In genomic region chr3:153943901-153944334, GRCm38 (mm10) we compare ENCODE assay signal across 8 mouse cellular contexts. TPM values are rescaled to one million over a fixed set of nuclear protein-coding genes. Genes with fewer than 3 reads are reported as not detected.
A peak's percentile ranks its signal among the peaks of the same experiment; 100 is the strongest.
DNase-seq lines count a peak whose midpoint lies in the region; ATAC-seq and TF ChIP-seq lines count a peak whose summit lies in the region.

No protein-coding gene starts in this region.

- no peaks in the 10 kb centered on the region for H3K9me3 ChIP-seq in megakaryocyte, embryonic 14.5 days

- intact Hi-C loops in left cerebral cortex, adult 2 months (cut with DNase I), result loop anchor here (1.0 kb wide), 1 partner anchor 31 kb away; the partner anchor contains the start of gene Rabggtb

- peak; percentile 60 for ATAC-seq in granulocyte monocyte progenitor cell, adult 5-6 weeks (replicated peaks; ENCODE audit: poor library complexity, severe bottlenecking)

- H3K27ac ChIP-seq in left cerebral cortex, adult 2 months, result peak overlapping the region; percentile 89
- peak overlapping the region; percentile 80 for H3K27ac ChIP-seq in bone marrow macrophage, adult 2 months (ENCODE audit: insufficient read depth, low read depth, low read length)

- TF ChIP-seq POLR2A in bone marrow macrophage, adult 2 months (IDR thresholded peaks at IDR 0.05; ENCODE audit: borderline replicate concordance, low read depth, low read length), result no peak

- peaks cover 35% of the 10 kb centered on the region for H3K36me3 ChIP-seq in megakaryocyte, embryonic 14.5 days (replicated peaks; ENCODE audit: low read length)

- H3K4me3 ChIP-seq in left cerebral cortex, adult 2 months, result peak overlapping the region; percentile 97
- peak overlapping the region; percentile 90 for H3K4me3 ChIP-seq in bone marrow macrophage, adult 2 months (ENCODE audit: insufficient read depth, low read length)
- peak overlapping the region; percentile 96 for H3K4me3 ChIP-seq in megakaryocyte, embryonic 14.5 days (replicated peaks)

- peak in 1 of 2 experiments; percentile 21 for DNase-seq in left cerebral cortex, adult 2 months (ENCODE audit: extremely low spot score in 1 of 2, low spot score in 2 of 2)
- DNase-seq in left cerebral cortex, adult 11 months (ENCODE audit: low spot score), result no peak
- DNase-seq in adrenal gland, adult 2 months, result no peak
- DNase-seq in ovary, postnatal 14 days (ENCODE audit: low spot score), result no peak
- no peak for DNase-seq in urinary bladder, postnatal 10 days (ENCODE audit: low spot score)

- H3K27me3 ChIP-seq in megakaryocyte, embryonic 14.5 days (replicated peaks), result no peaks in the 10 kb centered on the region

- TF ChIP-seq CTCF in left cerebral cortex, adult 2 months (IDR thresholded peaks at IDR 0.05), result no peak
- no peak for TF ChIP-seq CTCF in bone marrow macrophage, adult 2 months (IDR thresholded peaks at IDR 0.05; ENCODE audit: low read depth, low read length)

- H3K4me1 ChIP-seq in bone marrow macrophage, adult 2 months (ENCODE audit: control insufficient read depth, insufficient read depth, low read length), result peaks cover 7% of the 10 kb centered on the region
- H3K4me1 ChIP-seq in megakaryocyte, embryonic 14.5 days, result peaks cover 36% of the 10 kb centered on the region

RNA-seq across cellular contexts. Expression of gene Acadm, which starts 0.5 kb away (rescaled TPM):
- 10 to 100 TPM; 44.8 to 47.3 TPM for total RNA-seq in left cerebral cortex, adult 2 months (2021)
- 78.7 and 90.3 TPM in 2 replicates for polyA plus RNA-seq in bone marrow macrophage, adult 2 months (2012; ENCODE audit: insufficient read depth, insufficient read length, missing spikeins)
- 73.9 and 78.5 TPM in 2 replicates for total RNA-seq in granulocyte monocyte progenitor cell, adult 5-6 weeks (2014; fragmentation: Nextera tagmentation)
- total RNA-seq in granulocyte monocyte progenitor cell, adult 5-6 weeks (2017), result 185 and 291 TPM in 2 replicates
- polyA plus RNA-seq in megakaryocyte, embryonic 14.5 days (2012; ENCODE audit: insufficient read depth, low replicate concordance), result 3.5 and 9.9 TPM in 2 replicates
- total RNA-seq in adrenal gland, adult 2 months (2021), result 100 to 1,000 TPM; 711 to 911 TPM
- polyA plus RNA-seq in adrenal gland, adult 2 months (2012; rRNA removed), result 58.0 and 61.0 TPM in 2 replicates

RNA-seq across cellular contexts. Expression of gene Slc44a5, which starts 29.3 kb away (rescaled TPM):
- total RNA-seq in left cerebral cortex, adult 2 months (2021), result 1 to 10 TPM; 9.0 to 9.3 TPM
- polyA plus RNA-seq in bone marrow macrophage, adult 2 months (2012; ENCODE audit: insufficient read depth, insufficient read length, missing spikeins), result not detected in 2 replicates
- total RNA-seq in granulocyte monocyte progenitor cell, adult 5-6 weeks (2014; fragmentation: Nextera tagmentation), result not detected in 2 replicates
- total RNA-seq in granulocyte monocyte progenitor cell, adult 5-6 weeks (2017), result not detected in 2 replicates
- polyA plus RNA-seq in megakaryocyte, embryonic 14.5 days (2012; ENCODE audit: insufficient read depth, low replicate concordance), result not detected in 2 replicates
- not detected for total RNA-seq in adrenal gland, adult 2 months (2021)
- 0.01 TPM in 1 of 2 replicates, not detected in the other for polyA plus RNA-seq in adrenal gland, adult 2 months (2012; rRNA removed)

RNA-seq across cellular contexts. Expression of gene Rabggtb, which starts 31.1 kb away (rescaled TPM):
- 10 to 100 TPM; 69.2 to 70.8 TPM for total RNA-seq in left cerebral cortex, adult 2 months (2021)
- polyA plus RNA-seq in bone marrow macrophage, adult 2 months (2012; ENCODE audit: insufficient read depth, insufficient read length, missing spikeins), result 46.5 and 53.2 TPM in 2 replicates
- 97.2 and 123 TPM in 2 replicates for total RNA-seq in granulocyte monocyte progenitor cell, adult 5-6 weeks (2014; fragmentation: Nextera tagmentation)
- 118 and 137 TPM in 2 replicates for total RNA-seq in granulocyte monocyte progenitor cell, adult 5-6 weeks (2017)
- polyA plus RNA-seq in megakaryocyte, embryonic 14.5 days (2012; ENCODE audit: insufficient read depth, low replicate concordance), result 2.3 and 10.0 TPM in 2 replicates
- total RNA-seq in adrenal gland, adult 2 months (2021), result 10 to 100 TPM; 79.8 to 95.2 TPM
- 16.3 and 17.6 TPM in 2 replicates for polyA plus RNA-seq in adrenal gland, adult 2 months (2012; rRNA removed)

RNA-seq across cellular contexts. Expression of gene Msh4, which starts 38.0 kb away (rescaled TPM):
- total RNA-seq in left cerebral cortex, adult 2 months (2021), result under 1 TPM; 0.30 to 0.36 TPM
- not detected in 2 replicates for polyA plus RNA-seq in bone marrow macrophage, adult 2 months (2012; ENCODE audit: insufficient read depth, insufficient read length, missing spikeins)
- total RNA-seq in granulocyte monocyte progenitor cell, adult 5-6 weeks (2014; fragmentation: Nextera tagmentation), result not detected in 2 replicates
- not detected in 2 replicates for total RNA-seq in granulocyte monocyte progenitor cell, adult 5-6 weeks (2017)
- polyA plus RNA-seq in megakaryocyte, embryonic 14.5 days (2012; ENCODE audit: insufficient read depth, low replicate concordance), result not detected in 2 replicates
- under 1 TPM; 0.09 to 0.10 TPM for total RNA-seq in adrenal gland, adult 2 months (2021)
- polyA plus RNA-seq in adrenal gland, adult 2 months (2012; rRNA removed), result 0.02 TPM in 1 of 2 replicates, not detected in the other

Comparison
In these comparisons a context has a peak if more than half of its experiments do, and no peak if none do; other contexts are left out.
1. RNA of gene Slc44a5, which starts 29.3 kb away (total RNA-seq): 9.0 to 9.3 TPM in left cerebral cortex, adult 2 months; not detected in adrenal gland, adult 2 months and not detected in granulocyte monocyte progenitor cell, adult 5-6 weeks; every median in the first group is over 4 times any median in the second.
2. Peak in every context shown above with its lines, with median percentiles within 50 percentile points of each other: H3K4me3 ChIP-seq.